Mouse (Mus musculus): ENCODE data around the gene Gm4869.
"Not testable (repeated sequence)": the region's sequence is repeated elsewhere in the genome, so short reads cannot be mapped to it uniquely, and the experiment has no call there.

The Gm4869 gene

DNA sequence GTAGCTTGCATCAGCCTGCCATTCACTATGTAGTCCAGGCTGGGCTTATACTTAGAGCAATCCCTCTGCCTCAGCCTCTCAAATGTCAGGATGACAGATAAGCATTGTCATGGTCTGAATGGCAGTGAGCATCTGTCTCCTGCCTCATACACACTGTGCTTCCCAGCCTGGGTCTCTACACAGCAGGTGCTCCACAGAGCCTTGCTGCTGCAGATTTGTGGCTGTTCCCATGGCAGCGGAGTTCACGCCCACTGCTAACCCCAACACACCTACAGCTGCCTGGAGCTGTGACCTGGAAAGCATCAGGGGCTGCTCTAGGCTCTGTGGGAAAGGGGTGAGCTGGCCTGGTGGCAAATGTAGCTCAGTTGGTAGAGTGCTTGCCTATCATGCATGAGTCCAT, 19.5 kb downstream of the Gm4869 start:
- in situ Hi-C loops (cut with MseI, MboI): no loop called here

- in situ Hi-C loops (cut with MseI, MboI): loop anchor here in 1 of 2 experiments (10.0 kb wide), 1 partner anchor 142 kb away; no protein-coding TSS in a partner anchor
Observed at GRCm38 (mm10) chr5:140472336-140472735, 26.9 kb downstream of the Gm4869 start.

DNA sequence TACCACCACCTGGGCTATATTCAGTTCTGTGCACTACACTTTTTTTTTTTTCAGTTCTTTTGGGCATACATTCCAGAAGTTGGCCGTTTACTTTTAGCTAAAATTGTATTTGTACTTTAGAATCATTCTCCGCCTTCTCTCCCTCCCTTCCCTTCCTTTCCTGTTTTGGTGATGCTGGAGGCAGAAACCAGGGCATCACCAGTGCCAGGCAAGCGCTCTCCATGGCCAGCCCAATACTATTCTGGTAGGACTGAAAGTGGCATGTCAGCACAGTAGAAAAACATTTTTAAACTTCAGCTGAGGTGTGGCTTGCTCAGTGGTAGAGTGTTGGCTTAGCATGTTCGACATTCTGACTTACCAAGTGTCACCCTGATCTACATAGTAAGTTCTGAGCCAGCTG, 36.0 kb downstream of the Gm4869 start:
- in situ Hi-C loops (cut with MseI, MboI): no loop called here

DNA sequence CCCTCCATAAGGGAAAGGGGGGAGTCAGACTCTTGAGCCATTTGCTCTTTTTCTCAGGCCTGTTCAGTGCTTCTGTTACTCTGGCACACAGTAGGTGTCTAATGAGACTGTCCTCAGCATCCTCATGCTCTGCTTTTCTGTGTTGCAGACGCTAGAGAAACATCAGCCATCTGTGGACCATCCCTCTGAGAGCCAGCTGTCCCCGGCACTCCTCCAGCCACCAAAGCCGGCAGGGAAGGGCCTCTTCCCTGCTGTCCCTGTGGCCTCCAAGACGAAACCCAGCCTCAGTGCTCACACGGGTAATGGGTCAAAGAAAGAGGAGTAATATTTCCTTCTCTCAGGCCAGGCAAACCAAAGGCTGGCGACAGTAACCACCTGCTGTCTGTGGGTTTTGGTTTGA, 45.7 kb downstream of the Gm4869 start:
- in situ Hi-C loops (cut with MseI, MboI): no loop called here

DNA sequence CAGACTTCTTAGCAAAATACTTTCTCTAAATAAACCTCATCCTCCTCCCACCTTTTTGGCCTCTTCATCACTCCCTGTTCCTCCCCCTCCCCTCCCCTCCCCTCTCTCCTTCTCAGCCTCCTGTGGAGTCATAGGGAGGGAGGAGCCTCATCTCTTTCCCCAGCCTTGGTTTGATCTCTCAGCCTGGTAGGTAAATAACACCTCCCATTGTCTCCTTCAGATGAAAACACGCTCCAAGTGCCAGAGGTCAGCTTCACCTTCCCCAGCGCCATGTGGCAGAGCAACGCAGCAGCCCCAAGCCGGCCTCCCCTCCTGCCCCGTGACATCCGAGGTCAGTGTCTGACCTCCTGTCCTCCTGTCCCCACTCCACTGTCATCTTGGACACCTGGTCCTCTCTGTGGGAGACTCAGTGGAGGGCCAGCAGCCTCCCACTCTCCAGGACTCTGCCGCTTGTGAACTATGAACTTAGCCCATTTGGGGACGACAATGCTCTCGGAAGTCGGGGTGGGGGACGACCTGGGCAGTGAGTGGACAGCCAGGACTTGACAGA, 47.3 kb downstream of the Gm4869 start:
- in situ Hi-C loops (cut with MseI, MboI): no loop called here

- in situ Hi-C loops (cut with MseI, MboI): no loop called here
Observed at GRCm38 (mm10) chr5:140498176-140498575, 52.7 kb downstream of the Gm4869 start.

- in situ Hi-C loops (cut with MseI, MboI): no loop called here
Observed at GRCm38 (mm10) chr5:140500736-140501135, 55.3 kb downstream of the Gm4869 start.

DNA sequence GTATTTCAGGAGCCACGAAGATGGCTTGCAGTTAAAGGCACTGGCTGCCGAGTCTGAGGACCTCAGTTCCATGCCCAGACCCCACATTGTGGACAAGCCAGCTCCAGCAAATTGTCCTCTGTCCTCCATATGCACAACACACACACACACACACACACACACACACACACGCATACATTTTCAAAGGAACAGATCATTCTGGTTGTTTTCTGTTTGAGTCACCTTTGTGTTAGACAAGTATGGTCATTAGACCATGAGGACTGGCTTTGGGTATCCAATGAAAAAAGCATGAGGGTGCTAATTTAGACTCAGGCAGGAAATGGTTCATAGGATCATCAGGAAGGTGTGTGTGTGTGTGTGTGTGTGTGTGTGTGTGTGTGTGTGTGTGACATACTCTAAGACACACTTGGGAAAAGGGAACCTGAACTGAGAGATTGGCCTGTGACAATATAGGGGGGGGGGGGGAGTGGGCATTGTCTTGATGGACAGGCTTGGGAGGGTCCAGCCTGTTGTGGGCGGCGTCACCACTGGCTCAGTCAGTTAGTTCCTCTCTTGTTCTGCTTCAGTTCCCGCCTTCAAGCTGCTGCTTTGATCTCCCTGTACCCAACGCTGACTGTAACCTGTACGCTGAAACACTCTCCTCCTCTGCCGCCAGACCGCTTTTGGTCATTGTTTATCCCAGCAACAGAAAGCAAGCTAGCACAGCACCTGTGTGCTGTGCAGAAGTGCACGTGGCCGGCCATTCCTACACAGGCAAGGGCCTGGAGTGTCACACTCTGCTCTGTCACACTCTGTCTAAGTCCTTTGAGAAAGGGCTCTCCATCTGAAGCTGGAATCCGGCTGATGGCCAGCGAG, 56.8 kb downstream of the Gm4869 start:
- in situ Hi-C loops (cut with MseI, MboI): no loop called here

- in situ Hi-C loops (cut with MseI, MboI): not testable (repeated sequence)
Observed at GRCm38 (mm10) chr5:140502925-140503324, 57.5 kb downstream of the Gm4869 start.

DNA sequence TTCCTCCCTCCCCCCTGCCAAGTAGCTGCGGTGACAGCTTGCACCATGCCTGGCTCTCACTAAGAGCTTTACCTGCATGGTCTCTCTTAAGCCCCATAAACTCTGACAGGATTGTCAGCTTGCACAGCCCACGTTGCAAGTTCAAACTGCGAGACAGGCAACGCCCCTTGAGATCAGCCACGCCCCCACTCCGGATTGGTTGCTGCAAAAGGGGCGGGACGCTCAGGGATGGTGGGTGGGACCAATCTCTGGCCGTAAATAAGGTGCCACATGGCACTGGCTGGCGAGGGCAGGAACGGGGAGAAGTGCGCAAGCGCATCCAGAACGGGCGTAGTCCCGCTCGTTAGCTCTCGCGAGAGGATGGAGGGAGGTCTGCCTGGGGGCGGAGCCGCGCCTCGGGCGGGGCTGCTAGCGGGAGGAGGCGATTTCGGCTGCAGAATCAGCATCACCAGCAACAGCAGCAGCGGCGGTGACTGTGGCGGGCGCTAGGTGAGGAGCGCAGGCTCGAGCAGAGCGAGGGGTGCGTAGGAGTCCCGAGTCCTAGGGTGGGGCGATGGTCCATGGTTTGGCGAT, 59.8 kb downstream of the Gm4869 start, which contains the start of gene Chst12:
Gene Chst12, plus strand, starts transcription at position 343 of the 573 bp plus-strand sequence.
- in situ Hi-C loops (cut with MseI, MboI): no loop called here

- in situ Hi-C loops (cut with MseI, MboI): no loop called here
Observed at GRCm38 (mm10) chr5:140506096-140506794, 60.8 kb downstream of the Gm4869 start.

- in situ Hi-C loops (cut with MseI, MboI): no loop called here
Observed at GRCm38 (mm10) chr5:140507466-140508208, 62.2 kb downstream of the Gm4869 start.

DNA sequence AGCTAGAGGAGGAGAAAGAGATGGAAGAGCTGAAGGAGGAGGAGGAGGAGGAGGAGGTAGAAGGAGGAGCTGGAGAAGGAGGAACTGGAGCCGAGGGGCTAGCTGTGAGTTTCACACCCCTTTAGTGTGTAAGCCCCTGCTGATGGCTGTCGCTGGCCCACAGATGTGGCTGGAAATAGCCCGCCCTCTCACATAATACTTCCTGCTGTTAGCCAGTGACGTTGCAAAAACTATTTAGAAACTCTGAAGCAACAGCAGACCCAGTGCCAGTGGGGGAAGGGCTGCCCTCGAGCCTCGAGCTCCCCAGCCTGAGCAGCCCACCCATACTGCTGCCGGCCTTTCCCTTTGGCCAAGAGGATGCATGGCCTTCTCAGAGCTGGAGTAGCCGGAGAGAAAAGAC, 63.2 kb downstream of the Gm4869 start:
- in situ Hi-C loops (cut with MseI, MboI): no loop called here

GRCm38 (mm10) chr5:140509204-140509603, 63.8 kb downstream of the Gm4869 start:
- in situ Hi-C loops (cut with MseI, MboI): no loop called here

DNA sequence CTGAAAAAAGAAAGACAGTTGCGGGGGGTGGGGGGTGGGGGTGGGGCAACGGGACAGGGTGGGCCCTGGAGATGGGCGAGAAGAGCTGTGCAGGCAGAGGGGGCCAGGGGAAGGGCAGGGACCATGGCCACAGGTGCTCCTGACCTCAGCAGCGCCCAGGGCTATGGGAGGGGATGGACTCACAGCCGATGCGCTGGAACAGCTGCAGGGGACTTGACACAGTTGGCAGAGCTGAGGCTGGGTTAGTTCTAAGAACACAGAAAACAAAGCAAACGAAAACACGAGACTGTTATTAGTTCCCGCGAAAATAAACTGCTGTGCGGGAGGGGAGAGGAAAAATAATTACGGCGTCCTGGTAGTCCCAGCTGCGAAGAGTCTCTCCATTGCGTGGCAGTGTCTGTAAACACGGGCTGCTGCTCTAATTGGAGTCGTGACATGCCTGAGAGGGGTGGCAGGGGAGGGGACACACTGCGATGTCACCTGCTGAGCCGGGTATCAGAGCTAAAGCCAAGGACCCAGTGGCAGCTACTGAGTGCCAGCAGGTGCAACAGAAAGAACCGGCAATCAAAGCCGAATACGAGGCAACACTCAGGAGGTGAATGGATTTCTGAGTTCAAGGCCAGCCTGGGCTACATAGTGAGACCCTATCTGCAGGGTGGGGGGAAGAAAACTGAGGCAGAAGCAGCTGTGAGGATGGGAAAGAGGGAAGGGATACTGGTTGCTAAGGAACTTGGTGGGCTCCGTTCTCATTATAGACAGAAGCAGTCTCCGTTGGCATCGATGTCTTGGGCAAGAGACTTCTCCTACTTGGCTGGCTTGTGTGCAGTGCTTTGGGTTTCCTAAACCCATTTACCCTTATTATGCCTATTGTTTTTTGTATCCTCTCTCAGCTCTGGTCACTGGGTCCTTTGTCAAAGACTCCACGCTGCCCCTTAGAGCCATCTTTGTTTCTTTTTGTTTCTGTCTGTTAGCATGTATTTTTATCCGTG, 64.9 kb downstream of the Gm4869 start:
- in situ Hi-C loops (cut with MseI, MboI): no loop called here

DNA sequence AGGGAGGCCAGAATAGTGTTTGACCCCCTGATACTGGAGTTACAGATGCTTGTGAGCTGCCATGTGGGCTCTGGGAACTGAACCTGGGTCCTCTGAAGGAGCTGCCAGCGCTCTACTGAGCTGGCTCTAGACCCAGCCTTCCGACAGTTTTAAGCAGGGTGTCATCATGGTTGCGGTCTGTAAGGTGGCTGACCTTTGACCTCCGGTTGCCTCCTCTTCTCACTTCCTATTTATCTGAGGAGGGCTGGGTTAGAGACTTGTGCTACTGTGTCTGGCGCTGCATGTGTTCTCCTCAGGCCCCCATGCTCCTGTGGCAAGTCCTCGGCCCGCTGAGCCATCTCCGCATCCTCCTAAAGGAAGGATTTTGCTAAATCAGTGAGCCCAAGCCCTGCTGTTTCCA, 68.5 kb downstream of the Gm4869 start:
- in situ Hi-C loops (cut with MseI, MboI): no loop called here

DNA sequence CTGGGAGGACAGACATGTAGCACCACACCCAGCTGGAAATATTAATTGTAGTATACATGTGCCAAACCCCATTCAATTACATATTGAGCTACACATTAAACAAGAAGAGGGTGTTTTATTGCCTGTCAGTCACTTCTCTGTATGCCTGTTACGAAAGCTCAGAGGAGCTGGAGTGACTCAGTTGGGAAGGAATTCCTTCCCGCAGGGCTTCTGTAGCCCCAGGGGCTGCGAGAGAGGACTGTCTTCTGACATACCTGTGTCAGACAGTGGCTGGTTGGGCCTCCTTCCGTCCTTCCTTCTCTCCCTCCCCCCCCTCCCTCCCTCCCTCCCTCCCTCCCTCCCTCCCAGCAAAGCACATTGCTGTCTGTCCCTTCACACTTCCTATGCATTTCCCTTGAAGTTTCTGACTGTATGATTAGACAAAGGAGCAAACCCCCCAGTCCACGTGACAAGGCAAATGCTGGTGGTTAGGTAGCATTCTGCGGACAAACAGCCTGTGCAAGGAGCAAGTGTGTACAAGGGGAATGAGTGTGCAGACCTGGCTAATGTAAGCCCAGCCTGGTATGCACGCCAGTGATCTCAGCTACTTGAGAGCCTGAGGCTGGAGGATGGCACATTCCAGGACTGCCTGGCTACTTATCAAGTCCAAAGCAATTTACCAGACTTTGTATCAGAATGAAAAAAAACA, 69.5 kb downstream of the Gm4869 start:
- in situ Hi-C loops (cut with MseI, MboI): no loop called here

GRCm38 (mm10) chr5:140517159-140517920, 71.9 kb downstream of the Gm4869 start:
- in situ Hi-C loops (cut with MseI, MboI): no loop called here

- in situ Hi-C loops (cut with MseI, MboI): no loop called here
Observed at GRCm38 (mm10) chr5:140517921-140518230, 72.4 kb downstream of the Gm4869 start.
